Mouse (Mus musculus): Measurements from ENCODE around the gene Unc80. TPM values are rescaled to one million over a fixed set of nuclear protein-coding genes. Genes with fewer than 3 reads are reported as not detected.

Gene Unc80
- 0.12 and 0.18 TPM in 2 replicates for polyA plus RNA-seq (2015; fragmentation: Nextera tagmentation; extraction: Ambion mirVana)

DNA sequence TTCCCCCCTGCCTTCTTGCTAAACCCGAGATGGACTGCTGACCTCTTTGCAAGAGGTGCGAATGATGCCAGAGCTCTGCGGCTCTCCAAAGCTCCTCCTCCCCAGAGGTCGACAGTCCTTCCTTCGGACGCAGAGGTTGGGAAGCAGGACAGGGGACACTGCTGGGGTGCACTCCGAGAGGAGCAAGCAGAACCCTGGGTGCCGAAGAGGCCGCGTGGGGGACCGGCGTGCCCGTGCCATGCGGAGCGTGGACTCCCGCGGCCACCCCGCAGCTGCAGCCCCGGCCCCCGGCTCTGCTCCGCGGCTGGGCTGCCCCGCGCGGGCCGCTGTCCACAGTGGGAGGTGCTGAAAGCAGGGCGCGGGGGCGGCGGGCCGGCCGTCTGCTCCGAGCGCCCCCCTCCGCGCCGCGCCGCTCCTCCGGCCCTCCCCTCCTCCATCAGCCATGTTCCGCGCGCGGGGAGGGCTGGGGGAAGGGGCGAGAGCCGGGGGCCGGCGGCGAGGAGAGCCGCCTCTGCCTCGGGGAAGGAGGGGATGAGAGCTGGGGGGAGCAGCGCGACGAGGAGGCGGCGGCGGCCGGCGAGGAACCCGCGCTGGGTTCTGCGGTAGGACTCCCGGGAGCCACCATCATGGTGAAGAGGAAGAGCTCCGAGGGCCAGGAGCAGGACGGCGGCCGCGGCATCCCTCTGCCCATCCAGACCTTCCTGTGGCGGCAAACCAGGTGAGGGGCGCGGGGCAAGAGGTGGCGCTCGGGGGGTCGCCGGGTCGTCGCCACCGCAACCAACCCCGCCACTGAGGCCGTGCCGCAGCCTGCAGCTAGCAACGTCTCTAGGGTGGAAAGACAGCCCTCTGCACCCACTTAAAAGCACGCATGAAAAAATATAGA, at the start of gene Unc80:
Gene Unc80, plus strand, starts transcription at position 547 of the 883 bp plus-strand sequence.
- no peaks in the 10 kb centered on the region for H3K36me3 ChIP-seq (ENCODE audit: insufficient read depth, low read length)
- peak within 1 kb of the TSS; percentile 56 for H3K4me3 ChIP-seq (ENCODE audit: low read length)
- WGBS: under 1% methylated on average over 65 of the region's 83 CpGs
- H3K27ac ChIP-seq (ENCODE audit: low read length): no peak within 1 kb of the TSS
- H3K4me1 ChIP-seq (ENCODE audit: insufficient read depth, low read length): peaks cover 10% of the 10 kb centered on the region
- H3K4me2 ChIP-seq (replicated peaks; ENCODE audit: low read depth, low read length): peak within 1 kb of the TSS; percentile 95
- peaks cover 21% of the 10 kb centered on the region; the same call in 1 of the 2 replicates for H3K27me3 ChIP-seq (ENCODE audit: insufficient read depth, low read length)
- peak; percentile 97 for ATAC-seq (ENCODE audit: low FRiP score, low TSS enrichment)
- no peaks in the 10 kb centered on the region for H3K9me3 ChIP-seq (ENCODE audit: low read length)
- peak within 1 kb of the TSS; percentile 35; the same call in 1 of the 2 replicates for H3K9ac ChIP-seq (replicated peaks; ENCODE audit: low read length)

DNA sequence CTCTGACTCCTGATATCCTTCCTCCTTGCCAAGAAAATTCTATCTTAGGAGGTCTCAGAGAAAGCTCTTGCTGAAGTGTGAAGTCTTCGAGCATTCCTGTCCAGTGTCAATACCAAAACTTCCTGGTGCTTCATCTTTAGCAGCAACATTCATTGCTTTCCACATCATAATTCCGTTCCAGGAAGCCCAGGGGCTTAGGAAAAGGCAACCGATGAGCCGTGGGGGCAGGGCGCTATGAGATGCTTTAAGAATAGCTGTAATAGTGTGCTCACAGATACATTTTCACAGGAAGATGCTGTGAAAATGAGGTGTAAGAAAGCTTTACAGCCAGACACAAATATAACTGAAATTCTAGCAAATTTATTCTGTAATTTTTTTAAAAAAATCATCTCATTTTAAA, 42.1 kb upstream of the Unc80 start:
- no peak for ATAC-seq (ENCODE audit: low FRiP score, low TSS enrichment)
- H3K4me1 ChIP-seq (ENCODE audit: insufficient read depth, low read length): no peaks in the 10 kb centered on the region
- no peaks in the 10 kb centered on the region for H3K27me3 ChIP-seq (ENCODE audit: insufficient read depth, low read length)
- no peak overlapping the region for H3K9ac ChIP-seq (replicated peaks; ENCODE audit: low read length)
- H3K4me3 ChIP-seq (ENCODE audit: low read length): no peak overlapping the region
- H3K4me2 ChIP-seq (replicated peaks; ENCODE audit: low read depth, low read length): no peak overlapping the region
- H3K36me3 ChIP-seq (ENCODE audit: insufficient read depth, low read length): no peaks in the 10 kb centered on the region
- H3K27ac ChIP-seq (ENCODE audit: low read length): no peak overlapping the region
- 90% methylated on average over 5 of the region's 5 CpGs for WGBS
- H3K9me3 ChIP-seq (ENCODE audit: low read length): no peaks in the 10 kb centered on the region

DNA sequence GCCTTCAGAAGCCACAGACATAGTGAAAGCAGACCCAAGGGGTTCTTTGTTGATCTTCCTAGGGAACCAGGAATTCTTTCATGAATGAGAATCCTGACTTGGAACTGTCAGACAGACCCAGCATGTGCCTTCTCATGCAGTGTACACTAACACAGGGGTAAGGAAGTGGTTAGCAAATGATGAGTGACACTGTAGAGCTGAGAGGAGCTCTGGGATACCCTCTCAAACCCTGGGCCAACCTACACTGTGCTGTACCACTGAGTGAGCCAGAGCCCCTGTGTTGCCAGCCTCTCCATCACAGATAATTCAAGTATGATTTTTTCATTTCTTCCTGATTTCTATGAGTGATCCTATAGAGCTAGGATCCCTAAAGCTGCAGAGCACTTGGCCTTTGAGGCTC, 37.2 kb upstream of the Unc80 start:
- no peaks in the 10 kb centered on the region for H3K27me3 ChIP-seq (ENCODE audit: insufficient read depth, low read length)
- H3K27ac ChIP-seq (ENCODE audit: low read length): no peak overlapping the region
- H3K9me3 ChIP-seq (ENCODE audit: low read length): no peaks in the 10 kb centered on the region
- H3K36me3 ChIP-seq (ENCODE audit: insufficient read depth, low read length): no peaks in the 10 kb centered on the region
- no peak for ATAC-seq (ENCODE audit: low FRiP score, low TSS enrichment)
- H3K9ac ChIP-seq (replicated peaks; ENCODE audit: low read length): no peak overlapping the region
- H3K4me3 ChIP-seq (ENCODE audit: low read length): no peak overlapping the region
- H3K4me2 ChIP-seq (replicated peaks; ENCODE audit: low read depth, low read length): no peak overlapping the region
- H3K4me1 ChIP-seq (ENCODE audit: insufficient read depth, low read length): no peaks in the 10 kb centered on the region

DNA sequence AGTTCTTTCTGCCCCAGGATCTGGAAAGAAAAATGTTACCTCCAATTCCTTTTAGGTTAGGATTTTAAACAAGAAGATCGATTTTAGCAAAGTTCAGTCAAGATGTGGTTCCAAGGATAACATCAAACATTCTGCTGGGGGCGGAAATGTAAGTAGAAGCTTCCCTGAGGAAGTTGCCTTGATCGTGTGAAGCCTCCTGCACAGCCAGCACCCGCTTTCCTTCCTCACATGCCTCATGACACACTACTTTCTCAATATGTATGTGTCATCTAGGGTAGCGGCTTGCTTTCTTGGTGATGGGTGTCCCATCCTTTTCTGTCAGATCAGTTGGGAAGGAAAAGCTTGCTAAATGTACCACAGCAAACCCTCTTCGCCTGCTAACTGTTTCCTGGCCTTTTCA, 36.7 kb upstream of the Unc80 start:
- 87% methylated on average over 6 of the region's 6 CpGs for WGBS
- Histone ChIP-seq H3K36me3 (ENCODE audit: insufficient read depth, low read length) (no peaks in the 10 kb centered on the region), H3K27me3 (ENCODE audit: insufficient read depth, low read length) (no peaks in the 10 kb centered on the region), H3K9me3 (ENCODE audit: low read length) (no peaks in the 10 kb centered on the region), H3K4me2 (replicated peaks; ENCODE audit: low read depth, low read length) (no peak overlapping the region), H3K27ac (ENCODE audit: low read length) (no peak overlapping the region), H3K4me3 (ENCODE audit: low read length) (no peak overlapping the region), H3K4me1 (ENCODE audit: insufficient read depth, low read length) (no peaks in the 10 kb centered on the region), H3K9ac (replicated peaks; ENCODE audit: low read length) (no peak overlapping the region)
- ATAC-seq (ENCODE audit: low FRiP score, low TSS enrichment): no peak

DNA sequence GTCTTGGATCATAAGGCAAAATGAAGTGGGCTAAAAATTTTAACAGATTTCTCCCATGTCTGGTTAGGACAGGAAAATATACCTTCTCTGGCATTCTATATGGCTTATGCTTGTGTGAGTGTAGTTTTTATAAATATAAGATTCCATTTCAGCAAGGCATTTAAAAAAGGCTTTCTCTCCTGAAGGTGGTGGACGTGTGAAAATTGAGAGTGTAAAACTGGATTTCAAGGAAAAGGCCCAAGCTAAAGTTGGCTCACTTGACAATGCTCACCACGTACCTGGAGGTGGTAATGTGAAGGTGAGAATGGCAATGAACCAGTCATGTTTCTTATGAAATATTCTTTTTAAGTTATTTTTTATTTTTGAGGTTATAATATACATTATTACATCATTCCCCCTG, 30.1 kb upstream of the Unc80 start:
- Histone ChIP-seq H3K4me2 (replicated peaks; ENCODE audit: low read depth, low read length) (no peak overlapping the region), H3K27ac (ENCODE audit: low read length) (no peak overlapping the region), H3K9ac (replicated peaks; ENCODE audit: low read length) (no peak overlapping the region), H3K4me1 (ENCODE audit: insufficient read depth, low read length) (no peaks in the 10 kb centered on the region), H3K4me3 (ENCODE audit: low read length) (no peak overlapping the region), H3K36me3 (ENCODE audit: insufficient read depth, low read length) (no peaks in the 10 kb centered on the region), H3K9me3 (ENCODE audit: low read length) (no peaks in the 10 kb centered on the region), H3K27me3 (ENCODE audit: insufficient read depth, low read length) (no peaks in the 10 kb centered on the region)
- ATAC-seq (ENCODE audit: low FRiP score, low TSS enrichment): no peak
- WGBS: 86% methylated on average over 2 of the region's 2 CpGs

DNA sequence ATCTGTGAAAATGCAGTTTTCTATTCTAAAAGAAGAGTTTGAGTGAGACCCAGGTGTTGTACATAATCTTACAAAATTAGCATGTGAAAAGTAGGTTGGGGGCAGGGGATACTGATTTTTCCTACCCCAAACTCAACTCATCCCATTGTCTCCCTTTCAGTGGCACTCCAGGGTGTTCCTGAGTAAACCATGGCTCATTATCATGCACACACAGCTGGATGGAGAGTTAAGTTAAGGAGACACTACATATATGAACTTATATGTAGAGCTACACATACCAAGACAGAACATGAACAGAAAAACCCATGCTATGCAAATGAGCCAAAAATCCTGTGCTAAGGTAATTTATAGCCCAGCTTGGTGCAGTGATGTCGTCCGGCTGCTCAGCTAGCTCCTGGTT, 25.2 kb upstream of the Unc80 start:
- H3K9me3 ChIP-seq (ENCODE audit: low read length): no peaks in the 10 kb centered on the region

DNA sequence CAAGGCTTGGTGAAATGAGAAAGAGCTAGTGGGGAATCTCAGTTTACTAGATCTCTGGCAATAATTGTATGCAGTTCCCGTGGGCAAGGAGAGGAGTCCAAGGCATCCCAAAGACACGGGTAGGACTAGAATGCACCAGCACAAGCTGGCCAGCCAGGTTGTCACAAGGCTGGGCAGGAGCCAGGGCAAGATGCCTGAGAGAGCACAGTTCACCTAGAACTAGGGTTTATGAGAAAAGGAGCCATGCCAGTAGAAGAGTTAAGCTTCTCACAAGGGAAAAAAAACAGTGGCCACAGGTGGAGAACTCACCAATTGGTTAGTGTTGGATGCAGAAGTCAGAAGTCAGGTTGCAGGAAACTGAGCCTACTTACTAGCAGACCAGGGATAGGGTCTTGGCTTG, 18.7 kb upstream of the Unc80 start:
- Histone ChIP-seq H3K27ac (ENCODE audit: low read length) (no peak overlapping the region), H3K4me1 (ENCODE audit: insufficient read depth, low read length) (no peaks in the 10 kb centered on the region), H3K4me3 (ENCODE audit: low read length) (no peak overlapping the region), H3K36me3 (ENCODE audit: insufficient read depth, low read length) (no peaks in the 10 kb centered on the region), H3K9me3 (ENCODE audit: low read length) (no peaks in the 10 kb centered on the region), H3K9ac (replicated peaks; ENCODE audit: low read length) (no peak overlapping the region), H3K4me2 (replicated peaks; ENCODE audit: low read depth, low read length) (no peak overlapping the region), H3K27me3 (ENCODE audit: insufficient read depth, low read length) (no peaks in the 10 kb centered on the region)
- no peak for ATAC-seq (ENCODE audit: low FRiP score, low TSS enrichment)
- WGBS: 73% methylated on average over 2 of the region's 2 CpGs

More for the DNA sequence above, 25.2 kb upstream of the Unc80 start:
- Histone ChIP-seq H3K4me2 (replicated peaks; ENCODE audit: low read depth, low read length) (no peak overlapping the region), H3K9ac (replicated peaks; ENCODE audit: low read length) (no peak overlapping the region), H3K27ac (ENCODE audit: low read length) (no peak overlapping the region), H3K4me1 (ENCODE audit: insufficient read depth, low read length) (no peaks in the 10 kb centered on the region), H3K4me3 (ENCODE audit: low read length) (no peak overlapping the region), H3K36me3 (ENCODE audit: insufficient read depth, low read length) (no peaks in the 10 kb centered on the region), H3K27me3 (ENCODE audit: insufficient read depth, low read length) (no peaks in the 10 kb centered on the region)
- 90% methylated on average over 2 of the region's 2 CpGs for WGBS
- ATAC-seq (ENCODE audit: low FRiP score, low TSS enrichment): no peak

DNA sequence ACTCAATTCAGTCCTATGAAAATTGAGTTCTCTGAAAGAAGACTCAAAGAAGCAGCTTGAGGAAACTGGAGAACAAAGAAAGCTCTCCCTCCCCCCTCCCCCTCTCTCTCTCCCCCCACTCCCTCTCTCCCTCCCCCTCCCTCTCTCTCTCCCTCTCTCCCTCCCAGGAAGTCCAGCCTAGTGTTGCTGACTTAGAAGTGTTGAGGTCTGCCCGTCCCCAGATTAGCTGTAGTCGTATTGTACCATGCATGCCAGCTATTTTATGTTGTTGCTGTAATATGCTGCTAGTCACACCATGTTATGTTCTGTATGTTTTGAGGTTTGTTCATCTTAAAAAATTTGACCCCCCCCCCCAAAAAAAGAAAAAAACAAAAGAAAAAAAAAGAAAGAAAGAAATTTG, 11.6 kb upstream of the Unc80 start:
- no peaks in the 10 kb centered on the region for H3K4me1 ChIP-seq (ENCODE audit: insufficient read depth, low read length)
- no peaks in the 10 kb centered on the region for H3K9me3 ChIP-seq (ENCODE audit: low read length)
- no peak overlapping the region for H3K4me2 ChIP-seq (replicated peaks; ENCODE audit: low read depth, low read length)
- no peaks in the 10 kb centered on the region for H3K36me3 ChIP-seq (ENCODE audit: insufficient read depth, low read length)
- H3K27me3 ChIP-seq (ENCODE audit: insufficient read depth, low read length): no peaks in the 10 kb centered on the region
- no peak overlapping the region for H3K4me3 ChIP-seq (ENCODE audit: low read length)
- no peak overlapping the region for H3K9ac ChIP-seq (replicated peaks; ENCODE audit: low read length)
- H3K27ac ChIP-seq (ENCODE audit: low read length): no peak overlapping the region
- 38% methylated on average over 2 of the region's 2 CpGs for WGBS
- ATAC-seq (ENCODE audit: low FRiP score, low TSS enrichment): no peak

DNA sequence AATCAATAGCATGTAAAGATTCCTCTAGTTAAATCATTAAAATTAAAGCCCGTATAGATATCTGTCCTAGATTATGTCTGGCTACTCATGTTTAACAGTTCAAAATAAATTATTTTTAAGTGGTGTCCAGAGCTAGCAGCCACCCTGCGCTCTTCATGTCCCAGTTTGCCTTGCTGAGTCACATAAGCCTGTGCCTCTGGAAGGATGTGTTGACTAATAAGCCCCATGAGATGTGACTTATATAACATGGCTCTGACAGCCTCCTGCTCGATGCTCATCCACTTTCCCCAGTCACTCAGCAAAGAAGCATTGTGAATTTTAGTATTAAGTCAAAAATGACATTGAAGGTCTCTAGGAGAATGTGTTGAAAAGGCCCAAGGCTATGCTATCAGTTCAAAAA, 10.4 kb upstream of the Unc80 start:
- Histone ChIP-seq H3K9me3 (ENCODE audit: low read length) (no peaks in the 10 kb centered on the region), H3K4me2 (replicated peaks; ENCODE audit: low read depth, low read length) (no peak overlapping the region), H3K27me3 (ENCODE audit: insufficient read depth, low read length) (no peaks in the 10 kb centered on the region), H3K4me3 (ENCODE audit: low read length) (no peak overlapping the region), H3K36me3 (ENCODE audit: insufficient read depth, low read length) (no peaks in the 10 kb centered on the region), H3K9ac (replicated peaks; ENCODE audit: low read length) (no peak overlapping the region), H3K4me1 (ENCODE audit: insufficient read depth, low read length) (no peaks in the 10 kb centered on the region), H3K27ac (ENCODE audit: low read length) (no peak overlapping the region)
- 60% methylated on average over 3 of the region's 3 CpGs for WGBS
- ATAC-seq (ENCODE audit: low FRiP score, low TSS enrichment): no peak

DNA sequence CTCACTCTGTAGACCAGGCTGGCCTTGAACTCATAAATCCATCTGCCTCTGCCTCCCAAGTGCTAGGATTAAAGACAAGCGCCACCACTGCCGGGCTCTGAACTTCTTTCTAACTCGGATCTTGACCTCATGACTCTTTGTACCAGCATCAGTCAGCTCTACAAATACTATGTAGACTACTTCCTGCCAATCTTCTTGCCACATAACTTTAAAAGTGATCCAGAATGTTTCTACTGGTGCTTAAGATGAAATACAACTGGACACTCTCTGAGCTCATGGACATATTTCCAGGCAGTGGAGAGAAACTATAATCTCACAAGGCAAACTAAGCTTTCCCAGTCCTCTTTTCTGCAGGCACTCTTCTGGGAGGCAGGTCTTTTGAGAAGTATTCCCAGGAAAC, 8.8 kb upstream of the Unc80 start:
- WGBS: 50% methylated on average over 3 of the region's 3 CpGs
- H3K4me3 ChIP-seq (ENCODE audit: low read length): no peak overlapping the region
- no peak overlapping the region for H3K27ac ChIP-seq (ENCODE audit: low read length)
- no peaks in the 10 kb centered on the region for H3K9me3 ChIP-seq (ENCODE audit: low read length)
- H3K4me2 ChIP-seq (replicated peaks; ENCODE audit: low read depth, low read length): no peak overlapping the region
- no peaks in the 10 kb centered on the region for H3K4me1 ChIP-seq (ENCODE audit: insufficient read depth, low read length)
- no peaks in the 10 kb centered on the region for H3K36me3 ChIP-seq (ENCODE audit: insufficient read depth, low read length)
- no peak for ATAC-seq (ENCODE audit: low FRiP score, low TSS enrichment)
- H3K9ac ChIP-seq (replicated peaks; ENCODE audit: low read length): no peak overlapping the region
- H3K27me3 ChIP-seq (ENCODE audit: insufficient read depth, low read length): no peaks in the 10 kb centered on the region
